Mouse (Mus musculus) testis, postnatal 14 days (tissue): Measurements from ENCODE around the gene Cd300lf.

Experiments
- DNase-seq: peaks from one replicate; pipeline ENCODE4 v3.0.0; 2021; ENCODE audit warnings: low spot score

Gene Cd300lf

GRCm38 (mm10) chr11:115077436-115077835 lies 56.4 kb downstream of the Cd300lf start:
- DNase-seq, result no peak

DNA sequence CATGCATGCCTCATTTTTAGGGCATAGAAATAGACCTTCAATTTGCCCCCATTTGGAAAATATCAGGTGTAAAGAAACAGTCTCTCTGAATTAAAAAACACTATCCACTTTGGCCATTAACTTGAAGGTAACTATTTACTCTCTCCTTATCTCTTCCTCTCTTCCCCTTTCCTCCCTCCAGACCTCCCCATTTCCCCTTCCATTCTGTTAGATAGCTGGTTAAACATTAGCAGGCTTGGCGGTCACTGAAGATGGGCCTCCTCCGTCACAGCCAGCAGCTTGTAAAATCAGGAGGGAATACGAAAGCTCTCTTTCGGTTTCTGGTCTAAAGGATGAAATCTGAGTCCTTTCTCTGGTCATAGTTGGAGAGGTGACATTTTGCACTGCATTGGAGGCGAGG lies 57.9 kb downstream of the Cd300lf start:
- DNase-seq, result no peak

- DNase-seq, result no peak
Measured at GRCm38 (mm10) chr11:115075407-115075806, 58.4 kb downstream of the Cd300lf start.

- no peak for DNase-seq
Measured at GRCm38 (mm10) chr11:115073002-115073401, 60.8 kb downstream of the Cd300lf start.

GRCm38 (mm10) chr11:115071631-115072294 lies 62.0 kb downstream of the Cd300lf start:
- DNase-seq, result no peak

GRCm38 (mm10) chr11:115071015-115071551 lies 62.7 kb downstream of the Cd300lf start:
- no peak for DNase-seq

DNA sequence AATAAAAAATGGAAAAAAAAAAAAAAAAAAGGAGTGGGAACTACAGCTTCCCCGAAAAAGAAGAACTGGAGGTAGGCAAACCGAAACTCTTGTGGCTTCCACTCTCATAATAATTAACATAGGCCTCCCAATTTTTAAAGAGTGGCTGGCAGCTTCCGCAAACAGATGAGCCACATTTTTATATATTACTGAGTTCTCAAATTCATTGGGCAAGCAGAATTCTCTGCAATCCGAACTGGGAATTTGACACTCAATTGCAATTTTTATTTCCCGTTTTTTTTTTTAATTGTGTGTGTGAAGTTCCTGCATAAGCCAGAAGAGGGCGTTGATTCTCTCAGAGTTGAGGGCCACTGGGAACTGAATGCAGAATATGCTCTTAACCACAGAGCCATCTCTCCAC lies 67.0 kb downstream of the Cd300lf start:
- DNase-seq, result no peak
